Comparison of ENCODE assay signal across 8 mouse cellular contexts in genomic region chr14:34549004-34549671, GRCm38 (mm10). TPM values are rescaled to one million over a fixed set of nuclear protein-coding genes. Genes with fewer than 3 reads are reported as not detected.
A peak's percentile ranks its signal among the peaks of the same experiment; 100 is the strongest.
DNase-seq lines count a peak whose midpoint lies in the region; ATAC-seq lines count a peak whose summit lies in the region.

No protein-coding gene starts in this region.

- DNase-seq in 3134 (ENCODE audit: extremely low read depth, insufficient read length, low spot score) = peak; percentile 88
- DNase-seq in adrenal gland, postnatal 14 days = peak; percentile 93
- DNase-seq in embryonic facial prominence, embryonic 10.5 days (ENCODE audit: low spot score) = peak; percentile 94
- peak; percentile 97 for DNase-seq in heart, adult 11 months
- DNase-seq in kidney, adult 18-20 months = peak; percentile 82
- peak; percentile 22 to 24 for DNase-seq in spleen, postnatal 36 days (ENCODE audit: low spot score in 2 of 2)

- no peaks in the 10 kb centered on the region for H3K9me3 ChIP-seq in embryonic facial prominence, embryonic 10.5 days
- H3K9me3 ChIP-seq in limb, embryonic 13.5 days = no peaks in the 10 kb centered on the region
- no peaks in the 10 kb centered on the region for H3K9me3 ChIP-seq in midbrain, embryonic 15.5 days

- peaks cover 54% of the 10 kb centered on the region for H3K27me3 ChIP-seq in embryonic facial prominence, embryonic 10.5 days (replicated peaks; ENCODE audit: low read depth, poor library complexity, severe bottlenecking)
- H3K27me3 ChIP-seq in limb, embryonic 13.5 days = 0 out of 2 replicates have a peak, but pooled peaks cover 7% of the 10 kb centered on the region
- H3K27me3 ChIP-seq in midbrain, embryonic 15.5 days (replicated peaks) = no peaks in the 10 kb centered on the region

- under 1% methylated on average over 55 of the region's 55 CpGs for WGBS in embryonic facial prominence, embryonic 10.5 days
- under 1% methylated on average over 50 of the region's 55 CpGs for WGBS in limb, embryonic 13.5 days
- WGBS in midbrain, embryonic 15.5 days = 0% methylated on average over 55 of the region's 55 CpGs

- ATAC-seq in limb, embryonic 13.5 days (ENCODE audit: low FRiP score, low read depth) = peak; percentile 91
- ATAC-seq in midbrain, embryonic 15.5 days (replicated peaks) = peak; percentile 96

- H3K36me3 ChIP-seq in embryonic facial prominence, embryonic 10.5 days (replicated peaks) = no peaks in the 10 kb centered on the region
- H3K36me3 ChIP-seq in limb, embryonic 13.5 days = no peaks in the 10 kb centered on the region
- no peaks in the 10 kb centered on the region for H3K36me3 ChIP-seq in midbrain, embryonic 15.5 days (replicated peaks)

- peak overlapping the region; percentile 84 for H3K9ac ChIP-seq in limb, embryonic 13.5 days
- peak overlapping the region; percentile 65 for H3K9ac ChIP-seq in midbrain, embryonic 15.5 days

- peak overlapping the region; percentile 81 for H3K4me2 ChIP-seq in limb, embryonic 13.5 days (replicated peaks)
- H3K4me2 ChIP-seq in midbrain, embryonic 15.5 days = peak overlapping the region; percentile 86

- H3K4me1 ChIP-seq in embryonic facial prominence, embryonic 10.5 days = peaks cover 17% of the 10 kb centered on the region
- H3K4me1 ChIP-seq in limb, embryonic 13.5 days = peaks cover 11% of the 10 kb centered on the region
- 0 out of 2 replicates have a peak, but pooled peaks cover 7% of the 10 kb centered on the region for H3K4me1 ChIP-seq in midbrain, embryonic 15.5 days

- peak overlapping the region; percentile 88 for H3K27ac ChIP-seq in embryonic facial prominence, embryonic 10.5 days (replicated peaks)
- peak overlapping the region; percentile 90 for H3K27ac ChIP-seq in limb, embryonic 13.5 days
- H3K27ac ChIP-seq in midbrain, embryonic 15.5 days = peak overlapping the region; percentile 85

- peak overlapping the region; percentile 86 for H3K4me3 ChIP-seq in embryonic facial prominence, embryonic 10.5 days
- peak overlapping the region; percentile 83 for H3K4me3 ChIP-seq in limb, embryonic 13.5 days
- H3K4me3 ChIP-seq in midbrain, embryonic 15.5 days = peak overlapping the region; percentile 67

RNA-seq across cellular contexts. Expression of gene 9230112D13Rik, which starts 26.5 kb away (rescaled TPM):
- not detected in 2 replicates for total RNA-seq in adrenal gland, postnatal 14 days (2021)
- polyA plus RNA-seq in embryonic facial prominence, embryonic 10.5 days (2016; fragmentation: Nextera tagmentation; extraction: Ambion mirVana) = not detected in 2 replicates
- not detected in 2 replicates for polyA plus RNA-seq in limb, embryonic 13.5 days (2015; fragmentation: Nextera tagmentation; extraction: Ambion mirVana)
- polyA plus RNA-seq in midbrain, embryonic 15.5 days (2015; fragmentation: Nextera tagmentation; extraction: Ambion mirVana) = not detected in 2 replicates

RNA-seq across cellular contexts. Expression of gene Ldb3, which starts 39.3 kb away (rescaled TPM):
- 0.44 and 1.2 TPM in 2 replicates for total RNA-seq in adrenal gland, postnatal 14 days (2021)
- polyA plus RNA-seq in embryonic facial prominence, embryonic 10.5 days (2016; fragmentation: Nextera tagmentation; extraction: Ambion mirVana) = 0.59 TPM in 1 of 2 replicates, not detected in the other
- polyA plus RNA-seq in limb, embryonic 13.5 days (2015; fragmentation: Nextera tagmentation; extraction: Ambion mirVana) = 8.8 and 9.8 TPM in 2 replicates
- polyA plus RNA-seq in midbrain, embryonic 15.5 days (2015; fragmentation: Nextera tagmentation; extraction: Ambion mirVana) = 0.57 and 0.78 TPM in 2 replicates

RNA-seq across cellular contexts. Expression of gene Bmpr1a, which starts 46.0 kb away (rescaled TPM):
- 53.5 and 53.7 TPM in 2 replicates for total RNA-seq in adrenal gland, postnatal 14 days (2021)
- polyA plus RNA-seq in embryonic facial prominence, embryonic 10.5 days (2016; fragmentation: Nextera tagmentation; extraction: Ambion mirVana) = 50.7 and 52.8 TPM in 2 replicates
- polyA plus RNA-seq in limb, embryonic 13.5 days (2015; fragmentation: Nextera tagmentation; extraction: Ambion mirVana) = 63.1 and 71.3 TPM in 2 replicates
- 15.2 and 17.5 TPM in 2 replicates for polyA plus RNA-seq in midbrain, embryonic 15.5 days (2015; fragmentation: Nextera tagmentation; extraction: Ambion mirVana)

RNA-seq across cellular contexts. Expression of gene Opn4, which starts 50.8 kb away (rescaled TPM):
- not detected in 2 replicates for total RNA-seq in adrenal gland, postnatal 14 days (2021)
- polyA plus RNA-seq in embryonic facial prominence, embryonic 10.5 days (2016; fragmentation: Nextera tagmentation; extraction: Ambion mirVana) = 0.23 and 0.27 TPM in 2 replicates
- polyA plus RNA-seq in limb, embryonic 13.5 days (2015; fragmentation: Nextera tagmentation; extraction: Ambion mirVana) = 0.42 TPM in 1 of 2 replicates, not detected in the other
- polyA plus RNA-seq in midbrain, embryonic 15.5 days (2015; fragmentation: Nextera tagmentation; extraction: Ambion mirVana) = 0.23 TPM in 1 of 2 replicates, not detected in the other

Comparison
In these comparisons a context has a peak if more than half of its experiments do, and no peak if none do; other contexts are left out.
1. Peak in every context shown above with its lines: DNase-seq, ATAC-seq, H3K4me3 ChIP-seq and H3K27ac ChIP-seq.
2. DNase-seq: peak in every context shown above with its lines; median percentile 97 in heart, adult 11 months; 94 in embryonic facial prominence, embryonic 10.5 days; 93 in adrenal gland, postnatal 14 days; 88 in 3134; 82 in kidney, adult 18-20 months; 23 in spleen, postnatal 36 days.